Mouse (Mus musculus) intestine, postnatal 0 days (tissue): Measurements from ENCODE around the gene Foxl1. TPM values are rescaled to one million over a fixed set of nuclear protein-coding genes. Genes with fewer than 3 reads are reported as not detected.

Experiments
- ATAC-seq: fragments of 200-750 bp; cut with Nextera tagmentation; 2 replicates; pipeline ENCODE4 v1.8.0; 2017; ENCODE audit warnings: mild to moderate bottlenecking, moderate TSS enrichment, moderate library complexity
- H3K27ac ChIP-seq: fragments of 300-500 bp; sonication (generic); 2 replicates; pipeline ENCODE4 v1.5.1; 2014; ENCODE audit warnings: mild to moderate bottlenecking, low read depth, low read length, moderate library complexity
- H3K27me3 ChIP-seq: fragments of 300-500 bp; sonication (generic); replicated peaks from 2 replicates; pipeline ENCODE4 v1.6.1; 2014; ENCODE audit warnings: low read length, mixed read lengths; ENCODE audit not compliant: control insufficient read depth, insufficient read depth
- H3K36me3 ChIP-seq: fragments of 300-500 bp; sonication (generic); 2 replicates; pipeline ENCODE4 v1.6.1; 2014; ENCODE audit warnings: mild to moderate bottlenecking, moderate library complexity; ENCODE audit not compliant: control insufficient read depth, insufficient read depth
- H3K4me1 ChIP-seq: fragments of 300-500 bp; sonication (generic); replicated peaks from 2 replicates; pipeline ENCODE4 v1.6.1; 2014; ENCODE audit warnings: antibody characterized with exemption, low read length, mixed read lengths; ENCODE audit not compliant: control insufficient read depth, insufficient read depth
- H3K4me2 ChIP-seq: fragments of 300-500 bp; sonication (generic); replicated peaks from 2 replicates; pipeline ENCODE4 v1.6.1; 2014; ENCODE audit warnings: low read depth, mild to moderate bottlenecking, moderate library complexity
- H3K4me3 ChIP-seq: fragments of 300-500 bp; sonication (generic); 2 replicates; pipeline ENCODE4 v1.5.1; 2014; ENCODE audit warnings: low read depth, low read length
- H3K9ac ChIP-seq: fragments of 300-500 bp; sonication (generic); 2 replicates; pipeline ENCODE4 v1.6.1; 2014; ENCODE audit warnings: mild to moderate bottlenecking, low read depth, low read length
- H3K9me3 ChIP-seq: fragments of 300-500 bp; sonication (generic); 2 replicates; pipeline ENCODE4 v1.6.1; 2016; ENCODE audit warnings: mixed run types; ENCODE audit not compliant: control insufficient read depth
- CTCF ChIP-seq: sonication (generic); IDR thresholded peaks from 2 replicates; pipeline ENCODE4 v1.5.1; 2016; ENCODE audit warnings: low read depth, mild to moderate bottlenecking, control low read depth, antibody characterized with exemption, moderate library complexity
- WGBS: fragments of 180-500 bp; shearing (Covaris S2); extraction: QIAGEN DNeasy Blood & Tissue Kit; methylation state at CpG from one replicate; pipeline ENCODE4 v1.1.7; 2014; 5-methylcytosine and 5-hydroxymethylcytosine counted together
- polyA plus RNA-seq: library from polyadenylated mRNA; unstranded; fragments of >200 nt; fragmentation: Nextera tagmentation; extraction: Ambion mirVana; gene quantifications from 2 replicates; pipeline ENCODE4 v1.2.1, GENCODE M21; 2015

Gene Foxl1
- polyA plus RNA-seq, 1 experiment from 2014 or later, result 2.8 TPM

- Histone ChIP-seq H3K27ac (no peak overlapping the region), H3K9ac (no peak overlapping the region)
- WGBS, result 9% methylated on average over 6 of the region's 6 CpGs
These were observed 1.5 kb upstream of the Foxl1 start for GRCm38 (mm10) chr8:121126191-121126590.

GRCm38 (mm10) chr8:121126694-121127093, 1.0 kb upstream of the Foxl1 start:
- no peak for TF ChIP-seq CTCF
- no peaks in the 10 kb centered on the region for H3K4me1 ChIP-seq
- H3K4me2 ChIP-seq, result peak overlapping the region; percentile 64; the same call in 1 of the 2 replicates
- no peaks in the 10 kb centered on the region for H3K9me3 ChIP-seq
- peaks cover 92% of the 10 kb centered on the region for H3K27me3 ChIP-seq
- H3K4me3 ChIP-seq, result no peak overlapping the region; the same call in 1 of the 2 replicates
- ATAC-seq, result no peak
- no peaks in the 10 kb centered on the region for H3K36me3 ChIP-seq
- WGBS, result 15% methylated on average over 6 of the region's 6 CpGs
- H3K9ac ChIP-seq, result no peak overlapping the region
- no peak overlapping the region for H3K27ac ChIP-seq

More at GRCm38 (mm10) chr8:121126191-121126590, 1.5 kb upstream of the Foxl1 start:
- no peaks in the 10 kb centered on the region for H3K36me3 ChIP-seq
- no peaks in the 10 kb centered on the region for H3K9me3 ChIP-seq
- TF ChIP-seq CTCF, result no peak
- H3K4me1 ChIP-seq, result no peaks in the 10 kb centered on the region
- ATAC-seq, result no peak
- peak overlapping the region; percentile 32 for H3K4me3 ChIP-seq
- H3K27me3 ChIP-seq, result peaks cover 97% of the 10 kb centered on the region
- H3K4me2 ChIP-seq, result peak overlapping the region; percentile 64

GRCm38 (mm10) chr8:121127291-121127701, 444 bp upstream of the Foxl1 start:
- H3K4me2 ChIP-seq, result 0 out of 2 replicates have a peak overlapping the region, but pooled peaks have one; percentile 64

GRCm38 (mm10) chr8:121128531-121129264, 958 bp downstream of the Foxl1 start:
- no peak for TF ChIP-seq CTCF
- no peak for ATAC-seq
- H3K9me3 ChIP-seq, result no peaks in the 10 kb centered on the region
- H3K4me1 ChIP-seq, result no peaks in the 10 kb centered on the region
- 4% methylated on average over 50 of the region's 55 CpGs for WGBS
- H3K36me3 ChIP-seq, result no peaks in the 10 kb centered on the region
- peak overlapping the region; percentile 68 for H3K27ac ChIP-seq
- H3K4me2 ChIP-seq, result peak overlapping the region; percentile 51
- H3K4me3 ChIP-seq, result peak overlapping the region; percentile 36
- peak overlapping the region; percentile 26; the same call in 1 of the 2 replicates for H3K9ac ChIP-seq
- peaks cover 72% of the 10 kb centered on the region for H3K27me3 ChIP-seq

More at GRCm38 (mm10) chr8:121127291-121127701, 444 bp upstream of the Foxl1 start:
- Histone ChIP-seq H3K4me1 (no peaks in the 10 kb centered on the region), H3K36me3 (no peaks in the 10 kb centered on the region), H3K9ac (no peak overlapping the region), H3K27me3 (peaks cover 86% of the 10 kb centered on the region), H3K27ac (no peak overlapping the region), H3K4me3 (no peak overlapping the region), H3K9me3 (no peaks in the 10 kb centered on the region)
- ATAC-seq, result no peak
- TF ChIP-seq CTCF, result no peak
- WGBS, result 4% methylated on average over 11 of the region's 11 CpGs

- H3K9ac ChIP-seq, result no peak overlapping the region
- WGBS, result 27% methylated on average over 16 of the region's 16 CpGs
These were observed 1.7 kb downstream of the Foxl1 start for GRCm38 (mm10) chr8:121129265-121129940.

GRCm38 (mm10) chr8:121130522-121130921, 2.8 kb downstream of the Foxl1 start:
- Histone ChIP-seq H3K27ac (no peak overlapping the region), H3K27me3 (peaks cover 55% of the 10 kb centered on the region), H3K4me2 (peak overlapping the region; percentile 25; the same call in 1 of the 2 replicates), H3K4me3 (peak overlapping the region; percentile 1; the same call in 1 of the 2 replicates), H3K9ac (no peak overlapping the region), H3K9me3 (no peaks in the 10 kb centered on the region), H3K36me3 (no peaks in the 10 kb centered on the region), H3K4me1 (no peaks in the 10 kb centered on the region)
- ATAC-seq, result no peak
- 35% methylated on average over 5 of the region's 5 CpGs for WGBS
- peak; percentile 70 for TF ChIP-seq CTCF

More at GRCm38 (mm10) chr8:121129265-121129940, 1.7 kb downstream of the Foxl1 start:
- Histone ChIP-seq H3K4me1 (no peaks in the 10 kb centered on the region), H3K4me2 (peak overlapping the region; percentile 32; the same call in 1 of the 2 replicates), H3K27ac (no peak overlapping the region), H3K4me3 (peak overlapping the region; percentile 36), H3K9me3 (no peaks in the 10 kb centered on the region), H3K27me3 (peaks cover 66% of the 10 kb centered on the region), H3K36me3 (no peaks in the 10 kb centered on the region)
- ATAC-seq, result no peak
- no peak for TF ChIP-seq CTCF
